Mouse (Mus musculus) hindbrain, embryonic 11.5 days (tissue): Measurements from ENCODE around the gene Gm11983. TPM values are rescaled to one million over a fixed set of nuclear protein-coding genes. Genes with fewer than 3 reads are reported as not detected.
"Not testable (repeated sequence)": the region's sequence is repeated elsewhere in the genome, so short reads cannot be mapped to it uniquely, and the experiment has no call there.

Source experiments
- ATAC-seq: fragments of 200-750 bp; cut with Nextera tagmentation; 2 replicates; pipeline ENCODE4 v1.8.0; 2017; ENCODE audit warnings: mild to moderate bottlenecking, moderate TSS enrichment, moderate library complexity; ENCODE audit not compliant: low FRiP score
- DNase-seq: peaks from one replicate; pipeline ENCODE4 v3.0.0-alpha.2; 2015; ENCODE audit warnings: low spot score
- H3K27ac ChIP-seq: fragments of 300-500 bp; sonication (generic); 2 replicates; pipeline ENCODE4 v1.5.1; 2014; ENCODE audit warnings: mild to moderate bottlenecking, low read depth, low read length
- H3K27me3 ChIP-seq: fragments of 300-500 bp; sonication (generic); 2 replicates; pipeline ENCODE4 v1.6.1; 2014; ENCODE audit warnings: mild to moderate bottlenecking, low read length, moderate library complexity, mixed read lengths; ENCODE audit not compliant: control insufficient read depth, insufficient read depth
- H3K36me3 ChIP-seq: fragments of 300-500 bp; sonication (generic); 2 replicates; pipeline ENCODE4 v1.6.1; 2014; ENCODE audit warnings: mild to moderate bottlenecking, low read length, moderate library complexity, mixed read lengths; ENCODE audit not compliant: control insufficient read depth, insufficient read depth
- H3K4me1 ChIP-seq: fragments of 300-500 bp; sonication (generic); replicated peaks from 2 replicates; pipeline ENCODE4 v1.6.1; 2014; ENCODE audit warnings: low read length, mixed read lengths; ENCODE audit not compliant: control insufficient read depth, insufficient read depth
- H3K4me2 ChIP-seq: fragments of 300-500 bp; sonication (generic); replicated peaks from 2 replicates; pipeline ENCODE4 v1.6.1; 2014; ENCODE audit warnings: mild to moderate bottlenecking, low read depth, low read length
- H3K4me3 ChIP-seq: fragments of 300-500 bp; sonication (generic); 2 replicates; pipeline ENCODE4 v1.5.1; 2014; ENCODE audit warnings: low read depth, low read length
- H3K9ac ChIP-seq: fragments of 300-500 bp; sonication (generic); 2 replicates; pipeline ENCODE4 v1.6.1; 2014; ENCODE audit warnings: low read depth, low read length
- H3K9me3 ChIP-seq: fragments of 300-500 bp; sonication (generic); 2 replicates; pipeline ENCODE4 v1.6.1; 2016; ENCODE audit warnings: low read length; ENCODE audit not compliant: control insufficient read depth
- WGBS: fragments of 180-500 bp; shearing (Covaris S2); extraction: QIAGEN DNeasy Blood & Tissue Kit; methylation state at CpG from one replicate; pipeline ENCODE4 v1.1.7; 2014; 5-methylcytosine and 5-hydroxymethylcytosine counted together
- polyA plus RNA-seq: library from polyadenylated mRNA; unstranded; fragments of >200 nt; fragmentation: Nextera tagmentation; extraction: Ambion mirVana; gene quantifications from 2 replicates; pipeline ENCODE4 v1.2.1, GENCODE M21; 2014

The Gm11983 gene
- polyA plus RNA-seq, 1 experiment from 2014 or later, result not detected

GRCm38 (mm10) chr11:6855942-6856341, 18.5 kb upstream of the Gm11983 start:
- H3K4me2 ChIP-seq, result no peak overlapping the region
- H3K4me3 ChIP-seq, result no peak overlapping the region
- DNase-seq (no peak), ATAC-seq (no peak)
- 0 out of 2 replicates have a peak, but pooled peaks cover 2% of the 10 kb centered on the region for H3K4me1 ChIP-seq
- no peaks in the 10 kb centered on the region for H3K9me3 ChIP-seq
- H3K27ac ChIP-seq, result no peak overlapping the region
- 87% methylated on average over 3 of the region's 3 CpGs for WGBS
- no peak overlapping the region for H3K9ac ChIP-seq
- H3K36me3 ChIP-seq, result no peaks in the 10 kb centered on the region
- H3K27me3 ChIP-seq, result no peaks in the 10 kb centered on the region

GRCm38 (mm10) chr11:6853366-6853765, 15.9 kb upstream of the Gm11983 start:
- H3K27me3 ChIP-seq, H3K36me3 ChIP-seq, H3K27ac ChIP-seq, H3K9me3 ChIP-seq, H3K4me1 ChIP-seq, H3K4me2 ChIP-seq, DNase-seq, H3K9ac ChIP-seq, H3K4me3 ChIP-seq, ATAC-seq: not testable (repeated sequence)
- 84% methylated on average over 4 of the region's 4 CpGs for WGBS

GRCm38 (mm10) chr11:6843831-6844230, 6.4 kb upstream of the Gm11983 start:
- no peaks in the 10 kb centered on the region for H3K9me3 ChIP-seq
- no peak overlapping the region for H3K4me3 ChIP-seq
- H3K4me1 ChIP-seq, result no peaks in the 10 kb centered on the region
- WGBS, result 87% methylated on average over 2 of the region's 2 CpGs
- DNase-seq, result no peak
- no peaks in the 10 kb centered on the region for H3K36me3 ChIP-seq
- no peak overlapping the region for H3K27ac ChIP-seq
- H3K9ac ChIP-seq, result no peak overlapping the region
- no peaks in the 10 kb centered on the region for H3K27me3 ChIP-seq
- no peak for ATAC-seq
- H3K4me2 ChIP-seq, result no peak overlapping the region

- DNase-seq, result no peak
- Histone ChIP-seq H3K9ac (no peak overlapping the region), H3K27me3 (no peaks in the 10 kb centered on the region), H3K9me3 (no peaks in the 10 kb centered on the region), H3K27ac (no peak overlapping the region), H3K4me3 (no peak overlapping the region), H3K4me1 (no peaks in the 10 kb centered on the region), H3K4me2 (no peak overlapping the region), H3K36me3 (no peaks in the 10 kb centered on the region)
- 87% methylated on average over 5 of the region's 5 CpGs for WGBS
- no peak for ATAC-seq
These were observed 4.7 kb upstream of the Gm11983 start for GRCm38 (mm10) chr11:6842160-6842559.

GRCm38 (mm10) chr11:6840775-6841174, 3.3 kb upstream of the Gm11983 start:
- H3K9ac ChIP-seq, result no peak overlapping the region
- ATAC-seq (no peak), DNase-seq (no peak)
- H3K27ac ChIP-seq, result no peak overlapping the region
- no peak overlapping the region for H3K4me2 ChIP-seq
- no peaks in the 10 kb centered on the region for H3K4me1 ChIP-seq
- no peak overlapping the region for H3K4me3 ChIP-seq
- H3K9me3 ChIP-seq, result no peaks in the 10 kb centered on the region
- 71% methylated on average over 3 of the region's 3 CpGs for WGBS
- no peaks in the 10 kb centered on the region for H3K27me3 ChIP-seq
- H3K36me3 ChIP-seq, result no peaks in the 10 kb centered on the region

- Histone ChIP-seq H3K4me3 (no peak overlapping the region), H3K36me3 (no peaks in the 10 kb centered on the region), H3K27me3 (no peaks in the 10 kb centered on the region), H3K9ac (no peak overlapping the region), H3K4me1 (no peaks in the 10 kb centered on the region), H3K9me3 (no peaks in the 10 kb centered on the region), H3K4me2 (no peak overlapping the region), H3K27ac (no peak overlapping the region)
- ATAC-seq (no peak), DNase-seq (no peak)
- WGBS, result 68% methylated on average over 13 of the region's 13 CpGs
These were observed 2.8 kb downstream of the Gm11983 start for GRCm38 (mm10) chr11:6834636-6835035.

- WGBS, result 90% methylated on average over 9 of the region's 9 CpGs
- no peaks in the 10 kb centered on the region for H3K27me3 ChIP-seq
- no peak for DNase-seq
These were observed 3.7 kb downstream of the Gm11983 start for GRCm38 (mm10) chr11:6833731-6834130.

GRCm38 (mm10) chr11:6831931-6832330, 5.5 kb downstream of the Gm11983 start:
- Histone ChIP-seq H3K9ac (no peak overlapping the region), H3K4me2 (no peak overlapping the region), H3K4me1 (no peaks in the 10 kb centered on the region), H3K9me3 (no peaks in the 10 kb centered on the region), H3K4me3 (no peak overlapping the region), H3K27ac (no peak overlapping the region), H3K36me3 (no peaks in the 10 kb centered on the region), H3K27me3 (no peaks in the 10 kb centered on the region)
- DNase-seq (no peak), ATAC-seq (no peak)
- 74% methylated on average over 9 of the region's 9 CpGs for WGBS

More at GRCm38 (mm10) chr11:6833731-6834130, 3.7 kb downstream of the Gm11983 start:
- no peak overlapping the region for H3K4me2 ChIP-seq
- no peak overlapping the region for H3K4me3 ChIP-seq
- no peaks in the 10 kb centered on the region for H3K9me3 ChIP-seq
- ATAC-seq, result no peak
- no peaks in the 10 kb centered on the region for H3K4me1 ChIP-seq
- H3K36me3 ChIP-seq, result no peaks in the 10 kb centered on the region
- H3K27ac ChIP-seq, result no peak overlapping the region
- no peak overlapping the region for H3K9ac ChIP-seq

GRCm38 (mm10) chr11:6828196-6828595, 9.3 kb downstream of the Gm11983 start:
- Histone ChIP-seq H3K36me3 (no peaks in the 10 kb centered on the region), H3K27ac (no peak overlapping the region), H3K4me3 (no peak overlapping the region), H3K4me2 (no peak overlapping the region), H3K27me3 (no peaks in the 10 kb centered on the region), H3K9me3 (no peaks in the 10 kb centered on the region), H3K4me1 (no peaks in the 10 kb centered on the region), H3K9ac (no peak overlapping the region)
- DNase-seq, result peak; percentile 13
- WGBS, result 63% methylated on average over 5 of the region's 5 CpGs
- ATAC-seq, result no peak
